Comparison of ENCODE assay signal across 19 mouse cellular contexts in the genomic region with DNA sequence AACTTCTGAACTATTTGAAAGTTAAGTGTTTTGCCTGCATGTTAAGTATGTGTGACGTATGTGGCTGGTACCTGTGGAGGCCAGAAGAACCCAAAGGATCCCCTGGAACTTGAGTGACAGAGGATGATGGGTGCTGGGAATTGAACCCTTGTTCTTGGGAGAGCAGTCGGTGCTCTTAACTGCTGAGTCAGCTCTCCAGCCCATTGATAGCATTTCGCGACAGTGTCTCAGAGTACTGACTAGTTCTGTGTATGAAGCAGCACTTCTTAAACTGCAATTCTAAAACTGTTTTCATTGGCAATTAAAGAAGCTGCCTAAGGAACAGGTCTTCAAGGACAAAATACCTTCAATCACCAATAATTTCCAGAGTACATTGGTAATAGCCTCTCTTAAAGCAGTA.
"Had no signal": no experiment of that assay in that cellular context is flagged by ENCODE, and none has a peak within 500 bp of the region (broad histone marks: within the 10 kb centered on the region; RNA-seq: fewer than 3 reads in every experiment).

No protein-coding gene starts in this region.

- H3K9ac ChIP-seq: liver, embryonic 14.5 days; lung, embryonic 14.5 days; midbrain, embryonic 13.5 days; midbrain, embryonic 15.5 days; neural tube, embryonic 13.5 days; neural tube, embryonic 15.5 days had no signal

- H3K4me2 ChIP-seq: lung, embryonic 14.5 days; midbrain, embryonic 13.5 days; midbrain, embryonic 15.5 days; neural tube, embryonic 13.5 days; neural tube, embryonic 15.5 days had no signal

- H3K9me3 ChIP-seq: midbrain, embryonic 10.5 days; midbrain, embryonic 13.5 days; midbrain, embryonic 15.5 days; neural tube, embryonic 13.5 days; neural tube, embryonic 15.5 days had no signal

- ATAC-seq: midbrain, embryonic 13.5 days; midbrain, embryonic 15.5 days had no signal

- H3K4me3 ChIP-seq: midbrain, embryonic 13.5 days; midbrain, embryonic 15.5 days; myocyte; neural tube, embryonic 13.5 days; neural tube, embryonic 15.5 days had no signal

- H3K27ac ChIP-seq: liver, embryonic 14.5 days; midbrain, embryonic 10.5 days; midbrain, embryonic 13.5 days; midbrain, embryonic 15.5 days; neural tube, embryonic 13.5 days; neural tube, embryonic 15.5 days had no signal

- H3K27me3 ChIP-seq: midbrain, embryonic 13.5 days; midbrain, embryonic 15.5 days; neural tube, embryonic 13.5 days; neural tube, embryonic 15.5 days had no signal

- DNase-seq: lung, adult 18-20 months; lung, embryonic 14.5 days; lung, postnatal 10 days; lung, postnatal 4 days; retina, postnatal 1 day; right cerebral cortex, adult 18-20 months; right cerebral cortex, postnatal 25 days; right cerebral cortex, postnatal 4 days; spleen, adult 18-20 months; thymus, adult 2 months; thymus, postnatal 25 days; thymus, postnatal 4 days had no signal
